Mouse (Mus musculus) c-Kit-positive CD71-negative TER-119-negative erythroid progenitor cells, embryonic 14.5 days (primary cell): ENCODE measurements around the gene Cd276.

Experiments used
- DNase-seq: peaks from one replicate; pipeline ENCODE4 v3.0.0-alpha.2; 2013; ENCODE audit warnings: low read depth

Gene Cd276

DNA sequence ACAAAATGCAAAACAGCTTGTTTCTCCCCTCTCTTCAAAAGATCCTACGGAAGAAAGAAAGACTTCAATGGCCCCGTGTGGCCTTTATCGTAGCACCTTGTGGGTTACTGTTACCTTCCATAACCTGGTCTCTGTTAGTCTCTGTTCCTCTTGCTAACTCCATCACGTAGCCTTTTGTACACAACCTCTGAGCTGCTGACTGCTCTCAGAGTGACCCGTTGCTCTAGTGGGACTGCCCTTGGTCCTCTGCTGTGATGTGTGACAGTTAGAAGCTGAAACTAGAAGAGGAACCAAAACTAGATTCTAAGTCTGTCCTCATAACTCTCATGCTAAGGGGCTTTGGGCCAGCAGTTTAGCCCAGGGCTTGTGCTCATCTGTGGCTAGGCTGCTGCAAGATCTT, 44.8 kb downstream of the Cd276 start:
- DNase-seq: no peak

DNA sequence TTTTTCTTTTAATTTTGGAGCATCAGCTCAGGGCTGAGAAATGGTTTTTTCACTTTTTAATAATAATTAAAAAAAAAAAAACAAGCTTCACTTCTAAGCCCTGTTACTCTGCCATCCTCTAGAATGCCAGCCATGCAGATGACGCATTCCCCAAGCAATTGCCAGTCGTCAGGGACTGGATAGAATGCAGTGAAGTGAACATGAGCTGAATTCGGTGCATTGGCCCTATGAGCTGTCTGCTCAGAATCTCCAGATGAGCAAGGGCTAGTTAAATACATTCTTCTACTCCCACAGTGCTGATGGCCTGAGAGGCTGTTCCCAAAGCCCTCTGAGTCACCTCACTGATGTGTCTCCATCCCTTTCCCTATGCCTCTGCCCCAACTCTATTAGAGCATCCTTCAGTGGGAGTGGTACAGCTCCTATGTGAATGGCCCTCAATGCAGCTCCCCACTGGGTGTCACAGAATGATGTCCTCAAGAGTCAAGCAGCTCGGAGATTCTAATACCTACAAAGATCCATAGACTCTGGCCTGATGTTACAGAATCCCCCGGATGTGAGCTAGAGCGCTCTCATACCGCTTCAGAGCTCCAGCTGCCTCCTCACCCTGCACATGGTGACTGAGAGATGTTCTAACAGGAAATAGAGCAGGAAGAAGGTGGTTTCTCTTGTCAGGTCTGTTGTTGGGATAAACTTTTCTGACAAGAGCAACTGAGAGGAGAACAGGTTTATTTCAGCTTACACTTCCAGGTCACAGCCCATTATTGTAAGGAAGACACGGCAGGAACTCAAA, 47.8 kb downstream of the Cd276 start:
- no peak for DNase-seq

DNA sequence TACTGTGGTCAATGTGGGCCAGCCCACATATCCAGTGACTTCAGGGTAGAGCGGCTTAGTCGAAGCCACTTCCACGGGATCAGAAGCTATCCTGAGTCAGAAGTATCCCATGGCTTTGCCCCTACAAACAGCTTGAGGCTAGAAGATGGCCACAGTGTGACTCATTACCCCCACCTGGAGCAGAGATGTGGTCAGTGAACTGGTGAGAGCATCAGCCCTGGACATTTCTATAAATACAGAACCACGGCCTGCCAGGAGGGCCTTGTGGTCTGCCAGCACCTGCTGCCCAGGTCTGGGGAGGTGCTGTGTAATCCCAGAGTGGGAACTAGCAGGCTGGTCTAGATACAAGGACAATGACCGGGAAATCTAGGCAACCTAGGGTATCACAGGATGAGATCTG, 54.3 kb downstream of the Cd276 start:
- DNase-seq: no peak

DNA sequence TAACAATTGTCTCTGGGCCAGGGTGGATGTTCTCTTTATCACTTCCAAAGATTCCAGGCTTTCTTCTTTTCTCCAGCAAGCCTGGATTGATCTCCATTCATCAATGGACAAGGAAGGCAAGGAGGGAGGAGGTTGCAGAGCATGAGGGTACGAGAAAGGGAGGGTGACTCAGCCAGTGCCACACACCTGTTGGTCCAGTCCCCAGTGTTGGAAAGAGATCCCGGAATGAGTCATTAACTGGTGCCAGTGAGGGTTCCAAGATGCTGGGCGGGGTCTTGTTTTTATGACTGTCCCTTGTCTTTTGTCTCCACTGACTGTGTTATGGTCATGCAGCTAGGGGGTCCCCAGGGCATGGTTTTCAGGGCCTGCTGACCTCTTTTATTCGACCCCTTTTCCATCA, 57.3 kb downstream of the Cd276 start:
- DNase-seq: no peak

DNA sequence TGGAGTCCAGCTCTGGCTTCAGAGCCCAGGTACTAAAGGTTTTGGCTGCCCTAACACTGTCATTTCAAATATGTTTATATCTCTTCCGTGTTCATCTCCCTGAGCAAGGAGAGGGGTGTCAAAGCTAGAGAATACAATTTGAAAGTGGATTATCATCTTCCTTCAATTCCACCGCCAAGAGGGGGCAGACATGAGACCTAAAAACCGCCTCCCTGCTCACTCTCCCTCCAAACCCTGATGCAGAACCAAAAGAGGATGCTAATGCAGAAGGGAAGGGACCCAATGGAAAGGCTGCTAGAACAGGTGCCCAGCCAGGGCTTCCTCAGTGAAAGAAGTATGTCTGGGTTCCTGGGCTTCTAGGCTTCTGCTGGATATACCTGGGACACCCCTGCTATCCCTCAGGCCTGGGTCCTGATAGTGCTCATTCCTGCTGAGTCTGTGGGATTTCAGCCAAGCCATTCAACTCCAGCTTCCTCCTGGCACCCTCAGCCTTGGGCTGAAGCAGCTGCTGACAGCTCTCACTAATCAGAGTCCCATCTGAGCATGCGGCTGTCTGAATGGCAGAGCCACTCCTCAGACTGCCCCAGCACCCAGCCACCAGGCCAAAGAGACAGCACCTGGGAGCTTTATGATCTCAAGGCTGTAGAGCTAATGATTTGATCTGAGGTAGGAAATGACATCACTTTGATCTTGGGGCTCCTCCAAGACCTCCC, 58.6 kb downstream of the Cd276 start:
- no peak for DNase-seq

DNA sequence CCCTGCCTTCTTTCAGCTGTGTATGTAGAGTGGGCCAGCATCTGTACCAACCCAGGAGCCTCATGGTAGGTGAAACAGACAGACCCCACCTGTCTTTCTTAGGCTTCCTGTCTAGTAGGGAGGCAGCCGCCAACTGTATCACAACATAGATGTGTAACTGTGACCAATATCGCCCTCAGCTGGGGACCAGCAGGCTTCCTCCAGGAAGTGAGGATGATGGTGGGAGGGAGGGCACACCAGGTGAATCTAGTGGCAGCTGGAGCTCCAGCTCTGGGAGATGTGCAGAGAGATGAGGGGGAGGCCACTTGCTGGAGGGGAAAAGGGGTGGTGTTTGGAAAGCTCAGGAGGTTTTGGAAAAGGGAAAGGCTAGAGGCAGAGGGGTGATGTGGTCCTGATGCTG, 60.2 kb downstream of the Cd276 start:
- no peak for DNase-seq

DNA sequence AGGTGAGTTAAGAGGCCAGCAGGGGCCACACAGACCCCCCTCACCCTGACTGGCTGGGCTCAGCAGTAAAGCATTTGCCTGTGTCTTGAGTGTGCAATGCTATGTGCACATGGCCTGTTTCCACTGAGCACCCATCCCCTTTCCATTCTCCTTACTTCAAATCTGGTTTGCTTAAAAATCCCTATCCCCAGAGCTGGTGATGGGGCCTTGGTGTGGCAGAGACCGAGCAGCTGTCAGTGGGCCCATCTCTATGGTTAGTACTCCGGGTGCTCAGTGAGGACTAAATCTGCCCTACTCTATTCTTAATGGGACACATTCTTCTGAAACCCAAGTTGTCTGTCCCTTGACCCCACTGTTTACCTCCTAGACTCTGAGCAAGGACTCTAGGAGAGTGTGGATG, 64.8 kb downstream of the Cd276 start:
- no peak for DNase-seq

DNA sequence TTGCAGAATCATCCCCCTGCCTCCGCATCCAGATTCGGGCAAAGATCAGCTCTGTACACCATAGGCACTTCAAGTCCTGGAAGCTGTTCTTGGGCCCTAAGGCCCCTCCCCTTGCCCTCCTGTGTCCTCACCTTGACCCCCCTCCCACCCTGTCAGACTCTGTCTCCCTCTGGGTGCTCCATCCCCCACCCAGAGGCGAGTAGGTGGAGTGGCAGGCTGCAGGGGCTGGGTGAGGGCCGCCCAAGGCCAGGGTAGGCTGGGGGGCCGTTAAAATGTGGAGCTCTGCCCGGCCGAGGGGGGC, 65.4 kb downstream of the Cd276 start:
- no peak for DNase-seq

DNA sequence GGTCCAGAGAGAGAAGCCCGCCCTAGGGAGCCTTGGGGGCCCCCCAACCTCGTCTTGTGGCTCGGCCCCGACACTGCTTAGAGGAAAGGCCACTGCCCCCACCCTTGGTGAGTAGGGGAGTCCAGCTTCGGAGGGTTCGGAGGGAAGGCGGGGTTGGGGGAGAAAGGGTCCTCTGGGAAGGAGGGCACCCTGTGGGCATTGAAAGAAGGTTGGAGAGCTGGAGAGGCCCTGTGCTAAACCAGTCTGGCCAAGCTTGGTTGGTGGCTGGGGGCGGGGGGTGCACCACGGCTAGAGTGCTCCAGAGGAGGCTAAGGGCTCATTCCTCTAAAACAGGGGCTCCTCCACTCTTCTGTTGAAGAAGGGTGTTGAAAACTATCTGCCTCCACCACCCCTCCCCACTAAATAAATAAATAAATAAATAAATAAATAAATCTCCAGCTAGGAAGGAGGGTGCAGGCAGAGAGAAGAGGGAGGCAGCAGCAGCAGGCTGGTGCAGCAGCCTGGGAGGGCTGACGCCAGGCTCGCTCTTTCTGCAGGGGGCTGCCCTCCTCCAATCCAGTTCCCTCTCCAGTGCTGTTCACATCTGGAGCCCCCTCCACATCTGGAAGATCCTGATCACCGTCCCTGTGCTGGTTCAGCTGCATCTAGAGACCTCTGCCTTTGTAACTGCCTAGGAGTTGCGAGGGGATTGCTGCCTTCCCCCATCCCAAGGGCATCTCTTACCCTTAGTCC, 65.9 kb downstream of the Cd276 start:
- no peak for DNase-seq

DNA sequence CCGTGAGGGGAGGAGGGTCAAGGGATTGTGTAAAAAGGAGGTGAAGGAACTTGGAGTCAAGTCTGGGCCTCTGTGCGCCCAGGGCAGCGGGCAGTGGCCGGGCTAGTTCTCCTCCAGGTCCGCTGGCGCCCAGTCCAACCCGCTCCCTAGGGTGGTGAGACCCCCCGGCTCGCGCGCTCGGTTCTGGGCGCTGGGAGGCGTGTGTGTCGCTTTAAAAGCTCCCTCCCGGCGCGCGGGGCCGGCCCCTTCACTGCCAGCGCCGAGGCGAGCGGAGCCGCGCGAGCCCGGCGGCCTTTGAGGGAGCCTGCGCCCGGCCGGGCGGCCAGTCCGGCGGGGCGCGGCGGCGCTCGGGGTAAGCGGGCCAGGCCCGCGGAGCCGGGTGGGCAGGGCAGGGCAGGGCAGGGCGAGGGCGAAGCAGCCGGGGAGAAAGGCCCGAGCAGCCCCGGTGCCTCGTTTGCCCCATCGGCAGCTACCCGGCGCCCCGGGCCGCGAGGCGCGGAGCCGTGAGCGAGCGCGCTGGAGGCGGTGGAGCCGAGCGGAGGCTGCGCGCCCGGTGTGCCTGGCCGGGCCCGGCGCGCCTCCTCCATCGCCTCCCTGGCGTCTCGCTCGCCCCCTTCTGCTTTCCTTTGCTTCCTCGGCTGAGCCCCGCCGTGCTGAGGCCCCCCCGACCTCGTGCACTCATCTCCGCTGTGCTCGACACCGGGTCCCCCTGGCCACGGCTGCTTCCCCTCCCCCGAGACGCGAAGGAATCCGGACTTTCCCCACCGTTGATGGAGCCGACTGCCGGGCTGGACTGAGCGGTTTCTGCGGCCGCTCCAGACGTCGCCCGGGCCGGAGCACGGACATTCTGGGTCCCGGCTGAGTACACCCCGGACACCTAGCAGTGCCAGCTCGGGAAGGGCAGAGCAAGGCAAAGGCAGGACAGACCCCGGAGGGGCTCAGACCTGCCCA, 67.1 kb downstream of the Cd276 start, which contains the start of gene Insyn1:
Gene Insyn1, plus strand, starts transcription at position 753 of the 951 bp plus-strand sequence.
- DNase-seq: no peak

DNA sequence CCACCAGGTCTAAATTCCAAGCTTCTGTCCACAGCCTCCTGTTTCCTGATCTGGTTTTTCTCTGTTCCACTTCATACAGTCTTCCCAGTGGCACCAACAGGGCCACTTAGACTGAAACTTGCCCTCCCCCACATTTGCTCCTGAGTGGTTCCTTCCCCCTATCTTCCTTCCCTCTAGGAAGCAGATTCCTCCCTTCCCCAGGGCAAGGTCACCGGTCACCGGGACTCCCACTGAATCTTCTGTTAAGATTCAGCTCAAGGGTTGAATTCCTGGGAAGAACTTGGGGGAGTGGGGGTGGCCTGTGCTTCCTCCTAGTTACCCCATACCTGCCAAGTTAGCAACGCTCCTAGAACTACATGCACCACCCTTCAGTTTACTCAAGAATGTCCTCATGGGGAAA, 68.2 kb downstream of the Cd276 start:
- DNase-seq: no peak
